Mouse (Mus musculus): ENCODE measurements at regions not wholly inside any gene's neighbourhood (a gene's known extent, or its start where the extent isn't known, plus 50 kb on each side); places are given as distances from the start of the nearest gene placed in this dataset.

- WGBS, result 88% methylated on average over 7 of the region's 7 CpGs
- H3K4me1 ChIP-seq, result peaks cover 24% of the 10 kb centered on the region
- ATAC-seq (ENCODE audit: insufficient number of reproducible peaks, insufficient read depth, low FRiP score, low TSS enrichment, low read depth), result no peak
- no peaks in the 10 kb centered on the region for H3K36me3 ChIP-seq
- H3K9ac ChIP-seq, result no peak overlapping the region
- no peaks in the 10 kb centered on the region for H3K9me3 ChIP-seq
- H3K27me3 ChIP-seq, result peaks cover 75% of the 10 kb centered on the region
- no peak overlapping the region for H3K4me3 ChIP-seq
- no peak overlapping the region for H3K4me2 ChIP-seq
- H3K27ac ChIP-seq, result no peak overlapping the region
Measured at GRCm38 (mm10) chr9:61168931-61169330, 203.2 kb upstream of the Tle3 start.

- no peaks in the 10 kb centered on the region for H3K36me3 ChIP-seq
- H3K9ac ChIP-seq, result no peak overlapping the region
- no peaks in the 10 kb centered on the region for H3K9me3 ChIP-seq
- peaks cover 17% of the 10 kb centered on the region for H3K4me1 ChIP-seq
- WGBS, result 67% methylated on average over 9 of the region's 9 CpGs
- ATAC-seq (ENCODE audit: insufficient number of reproducible peaks, insufficient read depth, low FRiP score, low TSS enrichment, low read depth), result no peak
- H3K4me2 ChIP-seq, result no peak overlapping the region
- H3K27ac ChIP-seq, result no peak overlapping the region
- peaks cover 81% of the 10 kb centered on the region for H3K27me3 ChIP-seq
- no peak overlapping the region for H3K4me3 ChIP-seq
Measured at GRCm38 (mm10) chr9:61169506-61170090, 202.6 kb upstream of the Tle3 start.

GRCm38 (mm10) chr9:61170921-61171320 lies 201.2 kb upstream of the Tle3 start:
- Histone ChIP-seq H3K4me2 (no peak overlapping the region), H3K9ac (no peak overlapping the region), H3K4me1 (peaks cover 7% of the 10 kb centered on the region), H3K27me3 (peaks cover 84% of the 10 kb centered on the region), H3K9me3 (no peaks in the 10 kb centered on the region), H3K4me3 (no peak overlapping the region), H3K36me3 (no peaks in the 10 kb centered on the region), H3K27ac (no peak overlapping the region)
- WGBS, result 96% methylated on average over 6 of the region's 6 CpGs
- ATAC-seq (ENCODE audit: insufficient number of reproducible peaks, insufficient read depth, low FRiP score, low TSS enrichment, low read depth), result no peak

- no peak overlapping the region for H3K4me2 ChIP-seq
- H3K27me3 ChIP-seq, result peaks cover 81% of the 10 kb centered on the region
- H3K9ac ChIP-seq, result no peak overlapping the region
- no peak for ATAC-seq (ENCODE audit: insufficient number of reproducible peaks, insufficient read depth, low FRiP score, low TSS enrichment, low read depth)
- H3K27ac ChIP-seq, result no peak overlapping the region
- H3K4me1 ChIP-seq, result no peaks in the 10 kb centered on the region
- H3K9me3 ChIP-seq, result no peaks in the 10 kb centered on the region
- no peak overlapping the region for H3K4me3 ChIP-seq
- no peaks in the 10 kb centered on the region for H3K36me3 ChIP-seq
Measured at GRCm38 (mm10) chr9:61172421-61172820, 199.7 kb upstream of the Tle3 start.

GRCm38 (mm10) chr9:61173548-61173947 lies 198.6 kb upstream of the Tle3 start:
- Histone ChIP-seq H3K4me1 (no peaks in the 10 kb centered on the region), H3K36me3 (no peaks in the 10 kb centered on the region), H3K4me2 (no peak overlapping the region), H3K9ac (no peak overlapping the region), H3K9me3 (no peaks in the 10 kb centered on the region), H3K4me3 (no peak overlapping the region), H3K27me3 (peaks cover 75% of the 10 kb centered on the region), H3K27ac (no peak overlapping the region)
- ATAC-seq (ENCODE audit: insufficient number of reproducible peaks, insufficient read depth, low FRiP score, low TSS enrichment, low read depth), result no peak

GRCm38 (mm10) chr9:61175381-61175780 lies 196.8 kb upstream of the Tle3 start:
- 93% methylated on average over 2 of the region's 2 CpGs for WGBS
- H3K4me2 ChIP-seq, result no peak overlapping the region
- H3K4me1 ChIP-seq, result no peaks in the 10 kb centered on the region
- no peak overlapping the region for H3K27ac ChIP-seq
- no peaks in the 10 kb centered on the region for H3K9me3 ChIP-seq
- peaks cover 69% of the 10 kb centered on the region for H3K27me3 ChIP-seq
- no peak overlapping the region for H3K4me3 ChIP-seq
- no peak for ATAC-seq (ENCODE audit: insufficient number of reproducible peaks, insufficient read depth, low FRiP score, low TSS enrichment, low read depth)
- no peaks in the 10 kb centered on the region for H3K36me3 ChIP-seq
- H3K9ac ChIP-seq, result no peak overlapping the region

- WGBS, result 94% methylated on average over 3 of the region's 3 CpGs
- no peak overlapping the region for H3K27ac ChIP-seq
- no peak overlapping the region for H3K9ac ChIP-seq
- H3K27me3 ChIP-seq, result peaks cover 64% of the 10 kb centered on the region
- no peak overlapping the region for H3K4me2 ChIP-seq
- no peaks in the 10 kb centered on the region for H3K4me1 ChIP-seq
- ATAC-seq (ENCODE audit: insufficient number of reproducible peaks, insufficient read depth, low FRiP score, low TSS enrichment, low read depth), result no peak
- H3K9me3 ChIP-seq, result no peaks in the 10 kb centered on the region
- no peak overlapping the region for H3K4me3 ChIP-seq
- no peaks in the 10 kb centered on the region for H3K36me3 ChIP-seq
Measured at GRCm38 (mm10) chr9:61176856-61177255, 195.3 kb upstream of the Tle3 start.

GRCm38 (mm10) chr9:61186541-61187420 lies 185.4 kb upstream of the Tle3 start:
- 63% methylated on average over 8 of the region's 8 CpGs for WGBS
- peaks cover 6% of the 10 kb centered on the region for H3K9me3 ChIP-seq
- no peak overlapping the region for H3K9ac ChIP-seq
- no peak for ATAC-seq (ENCODE audit: insufficient number of reproducible peaks, insufficient read depth, low FRiP score, low TSS enrichment, low read depth)
- no peak overlapping the region for H3K27ac ChIP-seq
- H3K4me1 ChIP-seq, result no peaks in the 10 kb centered on the region
- H3K27me3 ChIP-seq, result peaks cover 5% of the 10 kb centered on the region; the same call in 1 of the 2 replicates
- H3K36me3 ChIP-seq, result no peaks in the 10 kb centered on the region
- H3K4me2 ChIP-seq, result no peak overlapping the region
- no peak overlapping the region for H3K4me3 ChIP-seq

- H3K4me1 ChIP-seq, result no peaks in the 10 kb centered on the region
- 74% methylated on average over 3 of the region's 3 CpGs for WGBS
Measured at GRCm38 (mm10) chr9:61187713-61188399, 184.3 kb upstream of the Tle3 start.

GRCm38 (mm10) chr9:61189295-61189694 lies 182.9 kb upstream of the Tle3 start:
- H3K9ac ChIP-seq, result no peak overlapping the region
- 91% methylated on average over 8 of the region's 8 CpGs for WGBS
- no peak for ATAC-seq (ENCODE audit: insufficient number of reproducible peaks, insufficient read depth, low FRiP score, low TSS enrichment, low read depth)
- H3K36me3 ChIP-seq, result no peaks in the 10 kb centered on the region
- H3K4me2 ChIP-seq, result no peak overlapping the region
- no peak overlapping the region for H3K4me3 ChIP-seq
- peaks cover 5% of the 10 kb centered on the region; the same call in 1 of the 2 replicates for H3K27me3 ChIP-seq
- peaks cover 6% of the 10 kb centered on the region for H3K9me3 ChIP-seq
- no peak overlapping the region for H3K27ac ChIP-seq
- H3K4me1 ChIP-seq, result no peaks in the 10 kb centered on the region

More at GRCm38 (mm10) chr9:61187713-61188399, 184.3 kb upstream of the Tle3 start:
- Histone ChIP-seq H3K27ac (no peak overlapping the region), H3K4me2 (no peak overlapping the region), H3K27me3 (peaks cover 5% of the 10 kb centered on the region; the same call in 1 of the 2 replicates), H3K4me3 (no peak overlapping the region), H3K9me3 (peaks cover 6% of the 10 kb centered on the region), H3K9ac (no peak overlapping the region), H3K36me3 (no peaks in the 10 kb centered on the region)
- no peak for ATAC-seq (ENCODE audit: insufficient number of reproducible peaks, insufficient read depth, low FRiP score, low TSS enrichment, low read depth)

- WGBS, result 51% methylated on average over 4 of the region's 4 CpGs
- Histone ChIP-seq H3K9me3 (no peaks in the 10 kb centered on the region), H3K27ac (no peak overlapping the region), H3K36me3 (no peaks in the 10 kb centered on the region), H3K4me1 (peaks cover 17% of the 10 kb centered on the region), H3K4me3 (no peak overlapping the region), H3K9ac (no peak overlapping the region), H3K4me2 (no peak overlapping the region), H3K27me3 (peaks cover 17% of the 10 kb centered on the region)
- ATAC-seq (ENCODE audit: insufficient number of reproducible peaks, insufficient read depth, low FRiP score, low TSS enrichment, low read depth), result no peak
Measured at GRCm38 (mm10) chr9:61199077-61199753, 173.0 kb upstream of the Tle3 start.

Data from embryonic facial prominence, embryonic 13.5 days (tissue).